Mouse (Mus musculus) heart, embryonic 14.5 days (tissue): Measurements from ENCODE around the gene Serpinb1c. TPM values are rescaled to one million over a fixed set of nuclear protein-coding genes. Genes with fewer than 3 reads are reported as not detected.

Source experiments
- ATAC-seq: fragments of 200-750 bp; cut with Nextera tagmentation; 2 replicates; pipeline ENCODE4 v1.8.0; 2017; ENCODE audit warnings: low read depth, moderate TSS enrichment; ENCODE audit not compliant: insufficient number of reproducible peaks, insufficient read depth, low FRiP score
- H3K27ac ChIP-seq, 2 experiments: fragments of 200-500 bp in 1 of 2; fragments of 300-500 bp in 1 of 2; sonication (generic) in 1 of 2; replicated peaks in 1 of 2; 2 replicates each; pipeline ENCODE4 v1.5.1; 2012 to 2014; ENCODE audit warnings: low read depth in 2 of 2, low read length in 2 of 2, control low read depth in 1 of 2, mild to moderate bottlenecking in 1 of 2, mixed read lengths in 1 of 2; ENCODE audit not compliant: control insufficient read depth in 1 of 2, insufficient read depth in 1 of 2
- H3K27me3 ChIP-seq: fragments of 300-500 bp; sonication (generic); 2 replicates; pipeline ENCODE4 v1.6.1; 2014; ENCODE audit warnings: mild to moderate bottlenecking, low read length, control low read depth; ENCODE audit not compliant: control insufficient read depth, insufficient read depth
- H3K36me3 ChIP-seq: fragments of 300-500 bp; sonication (generic); 2 replicates; pipeline ENCODE4 v1.6.1; 2014; ENCODE audit warnings: mild to moderate bottlenecking, control low read depth, low read length, mixed read lengths; ENCODE audit not compliant: control insufficient read depth, insufficient read depth
- H3K4me1 ChIP-seq, 2 experiments: fragments of 200-500 bp in 1 of 2; fragments of 300-500 bp in 1 of 2; sonication (generic) in 1 of 2; 2 replicates each; pipeline ENCODE4 v1.6.1; 2012 to 2014; ENCODE audit warnings: low read length in 2 of 2, control low read depth in 1 of 2, mixed read lengths in 1 of 2; ENCODE audit not compliant: control insufficient read depth in 2 of 2, insufficient read depth in 2 of 2
- H3K4me2 ChIP-seq: fragments of 300-500 bp; sonication (generic); 2 replicates; pipeline ENCODE4 v1.6.1; 2014; ENCODE audit warnings: mild to moderate bottlenecking, low read length
- H3K4me3 ChIP-seq, 2 experiments: fragments of 200-500 bp in 1 of 2; fragments of 300-500 bp in 1 of 2; sonication (generic) in 1 of 2; 2 replicates each; pipeline ENCODE4 v1.5.1; 2012 to 2014; ENCODE audit warnings: low read length in 2 of 2, mild to moderate bottlenecking in 2 of 2, control low read depth in 1 of 2, low read depth in 1 of 2, moderate library complexity in 1 of 2; ENCODE audit not compliant: control insufficient read depth in 1 of 2, insufficient read depth in 1 of 2
- H3K9ac ChIP-seq: fragments of 300-500 bp; sonication (generic); 2 replicates; pipeline ENCODE4 v1.6.1; 2014; ENCODE audit warnings: mild to moderate bottlenecking, low read length
- H3K9me3 ChIP-seq: fragments of 300-500 bp; sonication (generic); 2 replicates; pipeline ENCODE4 v1.6.1; 2016; ENCODE audit warnings: low read length, control low read depth; ENCODE audit not compliant: control insufficient read depth
- WGBS: fragments of 180-500 bp; shearing (Covaris S2); extraction: QIAGEN DNeasy Blood & Tissue Kit; methylation state at CpG from one replicate; pipeline ENCODE4 v1.1.7; 2014; 5-methylcytosine and 5-hydroxymethylcytosine counted together
- polyA plus RNA-seq: library from polyadenylated mRNA; unstranded; fragments of >200 nt; fragmentation: Nextera tagmentation; extraction: Ambion mirVana; gene quantifications from 2 replicates; pipeline ENCODE4 v1.2.1, GENCODE M21; 2014

Serpinb1c gene
- polyA plus RNA-seq, 1 experiment from 2014 or later = not detected

DNA sequence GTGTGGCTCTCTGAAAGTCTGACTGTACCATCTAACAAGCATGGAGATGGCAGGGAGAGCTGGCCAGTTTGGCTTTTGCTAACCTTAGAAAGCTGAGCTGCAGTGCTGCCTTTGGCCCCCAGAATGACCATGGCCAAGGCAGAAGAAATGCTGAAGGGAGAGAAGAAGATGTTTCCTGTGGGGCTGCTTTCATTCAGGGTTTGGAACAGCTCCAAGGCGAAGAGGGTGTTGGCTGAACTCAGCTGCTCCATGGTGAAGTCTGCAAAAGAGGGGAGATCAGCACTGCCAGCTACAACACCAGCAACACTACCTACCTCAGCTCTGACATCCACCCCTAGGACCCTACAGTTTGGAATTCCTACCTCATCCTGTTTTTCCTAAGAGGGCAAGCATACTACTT lies 47.9 kb downstream of the Serpinb1c start:
- no peak overlapping the region for H3K27ac ChIP-seq
- no peak for ATAC-seq
- WGBS = 33% methylated on average over 1 of the region's 1 CpGs
- H3K9ac ChIP-seq = no peak overlapping the region
- H3K4me2 ChIP-seq = no peak overlapping the region
- H3K9me3 ChIP-seq = no peaks in the 10 kb centered on the region
- no peaks in the 10 kb centered on the region for H3K36me3 ChIP-seq
- no peaks in the 10 kb centered on the region for H3K27me3 ChIP-seq
- peaks cover 8 to 15% of the 10 kb centered on the region in 2 experiments; a peak in 3 of 4 replicates for H3K4me1 ChIP-seq
- H3K4me3 ChIP-seq = no peak overlapping the region

DNA sequence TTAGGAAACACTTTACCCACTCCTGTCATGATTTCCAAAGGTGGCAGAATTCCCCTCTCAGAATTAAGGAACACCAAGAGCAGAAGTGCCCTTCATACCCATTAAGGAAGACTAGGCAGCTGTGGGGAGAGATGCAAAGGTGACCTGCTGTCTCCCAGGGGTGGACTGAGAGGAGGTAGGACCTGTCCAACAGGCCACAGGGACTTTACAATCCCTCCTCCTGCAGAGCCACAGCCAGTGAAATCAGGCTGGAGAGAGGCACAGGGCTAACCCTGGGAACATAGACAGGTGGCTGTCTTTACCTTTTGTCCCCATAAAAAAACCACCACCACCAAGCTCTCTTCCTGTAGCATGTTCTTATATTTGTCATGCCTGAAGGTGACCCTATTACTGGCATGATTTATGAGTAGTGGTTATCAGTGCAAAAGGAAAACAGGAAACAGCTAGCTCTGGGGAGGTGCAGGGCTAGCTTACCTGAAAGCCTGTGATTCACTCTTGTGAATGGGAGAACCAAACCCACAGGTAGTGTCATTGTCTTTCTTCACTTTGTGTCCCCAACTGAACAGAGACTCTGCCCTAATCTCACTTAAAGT lies 48.4 kb downstream of the Serpinb1c start:
- H3K4me2 ChIP-seq = no peak overlapping the region
- H3K27me3 ChIP-seq = no peaks in the 10 kb centered on the region
- no peaks in the 10 kb centered on the region for H3K36me3 ChIP-seq
- H3K27ac ChIP-seq = no peak overlapping the region
- H3K4me1 ChIP-seq = peaks cover 8 to 15% of the 10 kb centered on the region in 2 experiments; a peak in 3 of 4 replicates
- no peak overlapping the region for H3K9ac ChIP-seq
- no peak overlapping the region for H3K4me3 ChIP-seq
- H3K9me3 ChIP-seq = no peaks in the 10 kb centered on the region
- ATAC-seq = no peak

DNA sequence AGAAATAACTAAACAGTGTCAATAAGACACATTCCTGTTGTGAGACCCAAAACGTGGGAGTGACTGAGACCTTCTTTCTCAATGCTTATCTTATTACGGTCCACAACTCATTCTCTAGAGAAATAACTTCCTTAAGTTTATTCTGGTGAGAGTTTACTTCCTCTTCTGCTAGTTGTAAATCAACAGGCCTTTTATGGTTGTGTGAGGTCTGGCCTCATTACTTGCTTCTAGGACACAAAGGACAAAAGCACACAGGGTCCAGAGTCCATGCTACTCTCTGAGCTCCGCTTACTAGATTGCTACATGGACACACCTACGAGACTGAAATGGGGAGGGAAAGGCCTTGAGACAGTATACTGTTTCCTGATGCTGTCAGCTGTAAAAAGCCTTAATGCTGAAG lies 48.9 kb downstream of the Serpinb1c start:
- H3K27ac ChIP-seq = no peak overlapping the region
- H3K4me2 ChIP-seq = no peak overlapping the region
- peaks cover 8 to 15% of the 10 kb centered on the region in 2 experiments; a peak in 3 of 4 replicates for H3K4me1 ChIP-seq
- H3K4me3 ChIP-seq = no peak overlapping the region
- H3K27me3 ChIP-seq = no peaks in the 10 kb centered on the region
- H3K36me3 ChIP-seq = no peaks in the 10 kb centered on the region
- no peaks in the 10 kb centered on the region for H3K9me3 ChIP-seq
- H3K9ac ChIP-seq = no peak overlapping the region
- 57% methylated on average over 4 of the region's 4 CpGs for WGBS
- no peak for ATAC-seq

DNA sequence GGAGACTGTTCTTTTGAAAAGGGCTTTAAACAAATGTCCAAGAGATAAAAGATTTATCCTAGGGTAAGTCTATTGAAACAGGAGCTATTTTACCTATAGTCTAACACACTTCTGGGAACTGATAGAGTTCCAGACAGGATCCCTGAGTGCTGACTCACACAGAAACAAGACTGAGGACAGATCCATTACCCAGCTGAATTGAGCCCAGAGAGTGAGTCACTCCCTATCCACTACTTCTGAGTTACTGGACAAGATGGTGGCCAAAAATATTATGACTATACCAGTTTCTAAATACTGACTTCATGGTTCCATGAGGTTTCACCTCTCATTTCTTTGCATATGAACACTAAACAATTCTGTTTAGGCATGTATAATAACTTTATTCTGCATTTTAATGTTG lies 51.8 kb downstream of the Serpinb1c start:
- ATAC-seq = no peak
- no peaks in the 10 kb centered on the region for H3K9me3 ChIP-seq

DNA sequence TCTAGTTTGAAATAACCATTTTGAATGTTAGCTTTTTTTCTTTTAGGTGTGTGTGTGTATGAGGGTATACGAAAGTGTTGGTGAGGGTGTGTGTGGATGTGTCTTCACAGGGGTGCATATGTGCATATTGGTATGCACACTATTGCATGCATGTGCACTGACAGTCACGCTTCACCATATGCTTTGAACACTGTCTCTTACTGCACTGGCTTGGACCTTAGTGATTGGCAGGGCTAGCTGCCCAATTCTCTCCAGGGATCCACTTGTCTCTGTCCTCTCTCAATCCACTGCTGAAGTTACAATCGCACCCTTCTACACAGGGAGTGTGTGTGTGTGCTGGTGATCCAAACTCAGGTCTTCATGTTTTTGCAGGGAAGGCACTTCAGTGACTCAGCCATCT lies 56.7 kb downstream of the Serpinb1c start:
- 83% methylated on average over 3 of the region's 3 CpGs for whole genome bisulfite sequencing
- Histone ChIP-seq H3K36me3 (no peaks in the 10 kb centered on the region), H3K27ac (no peak overlapping the region), H3K27me3 (no peaks in the 10 kb centered on the region), H3K4me1 (no peaks in the 10 kb centered on the region), H3K9ac (no peak overlapping the region), H3K4me3 (no peak overlapping the region), H3K9me3 (no peaks in the 10 kb centered on the region), H3K4me2 (no peak overlapping the region)
- ATAC-seq = no peak

More for the DNA sequence above, 51.8 kb downstream of the Serpinb1c start:
- peaks cover 8 to 10% of the 10 kb centered on the region in 2 experiments; a peak in 3 of 4 replicates for H3K4me1 ChIP-seq
- H3K4me2 ChIP-seq = no peak overlapping the region
- H3K27me3 ChIP-seq = no peaks in the 10 kb centered on the region
- H3K4me3 ChIP-seq = no peak overlapping the region
- no peak overlapping the region for H3K27ac ChIP-seq
- no peaks in the 10 kb centered on the region for H3K36me3 ChIP-seq
- no peak overlapping the region for H3K9ac ChIP-seq

DNA sequence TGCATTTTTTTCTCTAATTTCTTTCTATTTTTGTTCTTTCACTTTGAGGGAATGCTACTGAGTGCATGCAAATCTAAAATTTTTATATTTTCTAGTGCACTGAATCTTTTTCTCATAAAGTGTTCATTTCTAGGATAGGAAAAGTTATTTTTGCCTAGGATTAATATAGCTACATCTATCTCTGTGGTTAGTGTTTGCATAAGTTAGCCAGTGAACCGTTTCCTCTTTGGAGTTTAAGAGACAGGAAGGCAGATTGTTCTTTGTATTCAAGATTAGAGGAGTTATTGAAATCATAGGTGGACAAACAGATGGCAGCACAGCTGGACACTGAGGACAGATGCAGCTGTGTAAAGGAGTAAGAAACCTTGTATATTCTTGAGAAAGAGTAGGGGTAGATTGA lies 58.7 kb downstream of the Serpinb1c start:
- Histone ChIP-seq H3K9me3 (no peaks in the 10 kb centered on the region), H3K36me3 (no peaks in the 10 kb centered on the region), H3K4me3 (no peak overlapping the region), H3K9ac (no peak overlapping the region), H3K27me3 (no peaks in the 10 kb centered on the region), H3K4me1 (no peaks in the 10 kb centered on the region), H3K27ac (no peak overlapping the region), H3K4me2 (no peak overlapping the region)
- 33% methylated on average over 1 of the region's 1 CpGs for WGBS
- no peak for ATAC-seq

DNA sequence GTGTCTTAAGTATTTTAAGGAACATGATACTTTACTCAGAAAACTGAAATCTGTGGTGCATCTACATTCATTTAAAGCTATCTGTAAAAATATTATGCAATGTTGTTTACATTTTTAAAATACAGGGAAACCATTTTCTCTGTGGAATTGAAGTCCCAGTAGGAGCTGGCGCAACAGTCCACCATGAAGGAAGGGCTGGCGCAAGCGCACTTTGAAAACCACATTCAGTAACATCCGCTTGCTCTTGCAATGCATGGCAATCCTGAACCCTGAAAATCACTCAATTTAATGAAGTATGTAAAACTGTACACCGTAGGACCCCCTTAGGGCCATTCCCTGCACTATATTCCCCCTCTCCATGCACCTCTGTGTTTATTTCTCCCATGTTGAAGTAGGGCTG lies 63.5 kb downstream of the Serpinb1c start:
- H3K9ac ChIP-seq = no peak overlapping the region

DNA sequence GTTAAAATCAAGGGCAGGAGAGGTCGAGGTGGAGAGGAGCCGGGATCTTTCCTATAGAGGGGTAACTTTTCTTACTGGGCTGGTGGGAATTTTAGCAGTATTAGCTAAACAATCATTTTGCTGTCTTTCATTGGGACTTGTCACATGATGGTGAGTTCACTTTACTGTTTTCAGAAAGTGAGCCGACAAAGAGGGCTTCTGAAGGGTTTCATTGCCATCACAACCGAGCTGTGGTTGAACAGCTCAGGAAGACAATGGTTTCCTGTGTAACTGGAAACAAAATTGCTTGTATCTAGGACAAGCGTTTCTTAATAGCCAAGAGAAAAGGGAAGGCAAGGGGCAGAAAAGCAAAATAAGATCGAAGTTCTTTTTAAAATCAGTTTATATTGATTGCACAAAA lies 64.8 kb downstream of the Serpinb1c start:
- ATAC-seq = no peak
- H3K9ac ChIP-seq = no peak overlapping the region
- no peaks in the 10 kb centered on the region for H3K4me1 ChIP-seq
- 70% methylated on average over 6 of the region's 6 CpGs for WGBS
- H3K4me3 ChIP-seq = no peak overlapping the region
- H3K27me3 ChIP-seq = no peaks in the 10 kb centered on the region
- H3K36me3 ChIP-seq = no peaks in the 10 kb centered on the region
- H3K4me2 ChIP-seq = no peak overlapping the region
- no peak overlapping the region for H3K27ac ChIP-seq
- H3K9me3 ChIP-seq = no peaks in the 10 kb centered on the region

More for the DNA sequence above, 63.5 kb downstream of the Serpinb1c start:
- Histone ChIP-seq H3K4me3 (no peak overlapping the region), H3K4me1 (no peaks in the 10 kb centered on the region), H3K27ac (no peak overlapping the region), H3K9me3 (no peaks in the 10 kb centered on the region), H3K4me2 (no peak overlapping the region), H3K36me3 (no peaks in the 10 kb centered on the region), H3K27me3 (no peaks in the 10 kb centered on the region)
- WGBS = 88% methylated on average over 5 of the region's 5 CpGs
- ATAC-seq = no peak
